Mouse (Mus musculus): Measurements from ENCODE around the gene Tpk1. TPM values are rescaled to one million over a fixed set of nuclear protein-coding genes. Genes with fewer than 3 reads are reported as not detected.

Tpk1 gene
- polyA plus RNA-seq, 1 experiment, result 33.1 TPM

- Histone ChIP-seq H3K27me3 (replicated peaks; ENCODE audit: control insufficient read depth, insufficient read depth, low read length) (no peaks in the 10 kb centered on the region), H3K36me3 (ENCODE audit: control insufficient read depth, insufficient read depth, low read length) (no peaks in the 10 kb centered on the region), H3K27ac (ENCODE audit: insufficient read depth, low read depth, low read length) (no peak overlapping the region), H3K4me3 (ENCODE audit: insufficient read depth, low read depth, low read length) (no peak overlapping the region), H3K4me1 (ENCODE audit: control insufficient read depth, insufficient read depth, low read length) (no peaks in the 10 kb centered on the region)
- DNase-seq, result no peak
- 98% methylated on average over 1 of the region's 1 CpGs for WGBS
- no peak for TF ChIP-seq POLR2A (IDR thresholded peaks at IDR 0.05; ENCODE audit: low read depth, low read length)
- no peak for TF ChIP-seq CTCF (conservative IDR thresholded peaks at IDR 0.05; ENCODE audit: insufficient read depth, insufficient read length, low read depth, low read length)
Measured at GRCm38 (mm10) chr6:43551410-43551809, 114.7 kb downstream of the Tpk1 start.

- DNase-seq, result no peak
- H3K27me3 ChIP-seq (replicated peaks; ENCODE audit: control insufficient read depth, insufficient read depth, low read length), result no peaks in the 10 kb centered on the region
- H3K36me3 ChIP-seq (ENCODE audit: control insufficient read depth, insufficient read depth, low read length), result no peaks in the 10 kb centered on the region
- 67% methylated on average over 1 of the region's 1 CpGs for WGBS
- H3K4me3 ChIP-seq (ENCODE audit: insufficient read depth, low read depth, low read length), result no peak overlapping the region
- H3K4me1 ChIP-seq (ENCODE audit: control insufficient read depth, insufficient read depth, low read length), result no peaks in the 10 kb centered on the region
- no peak for TF ChIP-seq CTCF (conservative IDR thresholded peaks at IDR 0.05; ENCODE audit: insufficient read depth, insufficient read length, low read depth, low read length)
- no peak for TF ChIP-seq POLR2A (IDR thresholded peaks at IDR 0.05; ENCODE audit: low read depth, low read length)
- no peak overlapping the region for H3K27ac ChIP-seq (ENCODE audit: insufficient read depth, low read depth, low read length)
Measured at GRCm38 (mm10) chr6:43546537-43546936, 119.5 kb downstream of the Tpk1 start.

GRCm38 (mm10) chr6:43537252-43537870, 128.7 kb downstream of the Tpk1 start:
- DNase-seq, result no peak
- WGBS, result 59% methylated on average over 2 of the region's 2 CpGs
- Histone ChIP-seq H3K36me3 (ENCODE audit: control insufficient read depth, insufficient read depth, low read length) (no peaks in the 10 kb centered on the region), H3K27ac (ENCODE audit: insufficient read depth, low read depth, low read length) (no peak overlapping the region), H3K4me3 (ENCODE audit: insufficient read depth, low read depth, low read length) (no peak overlapping the region), H3K4me1 (ENCODE audit: control insufficient read depth, insufficient read depth, low read length) (no peaks in the 10 kb centered on the region), H3K27me3 (replicated peaks; ENCODE audit: control insufficient read depth, insufficient read depth, low read length) (no peaks in the 10 kb centered on the region)
- TF ChIP-seq POLR2A (IDR thresholded peaks at IDR 0.05; ENCODE audit: low read depth, low read length) (no peak), CTCF (conservative IDR thresholded peaks at IDR 0.05; ENCODE audit: insufficient read depth, insufficient read length, low read depth, low read length) (no peak)

- Histone ChIP-seq H3K27me3 (replicated peaks; ENCODE audit: control insufficient read depth, insufficient read depth, low read length) (no peaks in the 10 kb centered on the region), H3K27ac (ENCODE audit: insufficient read depth, low read depth, low read length) (no peak overlapping the region), H3K4me3 (ENCODE audit: insufficient read depth, low read depth, low read length) (no peak overlapping the region), H3K36me3 (ENCODE audit: control insufficient read depth, insufficient read depth, low read length) (no peaks in the 10 kb centered on the region), H3K4me1 (ENCODE audit: control insufficient read depth, insufficient read depth, low read length) (no peaks in the 10 kb centered on the region)
- TF ChIP-seq POLR2A (IDR thresholded peaks at IDR 0.05; ENCODE audit: low read depth, low read length), result no peak
- peak; percentile 12 for DNase-seq
- WGBS, result 72% methylated on average over 2 of the region's 2 CpGs
Measured at GRCm38 (mm10) chr6:43535459-43535858, 130.6 kb downstream of the Tpk1 start.

- DNase-seq, result no peak
- TF ChIP-seq POLR2A (IDR thresholded peaks at IDR 0.05; ENCODE audit: low read depth, low read length) (no peak), CTCF (conservative IDR thresholded peaks at IDR 0.05; ENCODE audit: insufficient read depth, insufficient read length, low read depth, low read length) (no peak)
- Histone ChIP-seq H3K36me3 (ENCODE audit: control insufficient read depth, insufficient read depth, low read length) (no peaks in the 10 kb centered on the region), H3K27ac (ENCODE audit: insufficient read depth, low read depth, low read length) (no peak overlapping the region), H3K27me3 (replicated peaks; ENCODE audit: control insufficient read depth, insufficient read depth, low read length) (no peaks in the 10 kb centered on the region), H3K4me1 (ENCODE audit: control insufficient read depth, insufficient read depth, low read length) (no peaks in the 10 kb centered on the region), H3K4me3 (ENCODE audit: insufficient read depth, low read depth, low read length) (no peak overlapping the region)
Measured at GRCm38 (mm10) chr6:43533323-43533722, 132.8 kb downstream of the Tpk1 start.

- H3K4me1 ChIP-seq (ENCODE audit: control insufficient read depth, insufficient read depth, low read length), result no peaks in the 10 kb centered on the region
- WGBS, result 96% methylated on average over 3 of the region's 3 CpGs
- no peak for TF ChIP-seq CTCF (conservative IDR thresholded peaks at IDR 0.05; ENCODE audit: insufficient read depth, insufficient read length, low read depth, low read length)
- no peak for TF ChIP-seq POLR2A (IDR thresholded peaks at IDR 0.05; ENCODE audit: low read depth, low read length)
Measured at GRCm38 (mm10) chr6:43532822-43533221, 133.3 kb downstream of the Tpk1 start.

GRCm38 (mm10) chr6:43531996-43532395, 134.1 kb downstream of the Tpk1 start:
- Histone ChIP-seq H3K4me1 (ENCODE audit: control insufficient read depth, insufficient read depth, low read length) (no peaks in the 10 kb centered on the region), H3K27ac (ENCODE audit: insufficient read depth, low read depth, low read length) (no peak overlapping the region), H3K36me3 (ENCODE audit: control insufficient read depth, insufficient read depth, low read length) (no peaks in the 10 kb centered on the region), H3K27me3 (replicated peaks; ENCODE audit: control insufficient read depth, insufficient read depth, low read length) (no peaks in the 10 kb centered on the region), H3K4me3 (ENCODE audit: insufficient read depth, low read depth, low read length) (no peak overlapping the region)
- TF ChIP-seq CTCF (conservative IDR thresholded peaks at IDR 0.05; ENCODE audit: insufficient read depth, insufficient read length, low read depth, low read length) (no peak), POLR2A (IDR thresholded peaks at IDR 0.05; ENCODE audit: low read depth, low read length) (no peak)
- DNase-seq, result no peak

More at GRCm38 (mm10) chr6:43532822-43533221, 133.3 kb downstream of the Tpk1 start:
- no peak overlapping the region for H3K4me3 ChIP-seq (ENCODE audit: insufficient read depth, low read depth, low read length)
- DNase-seq, result no peak
- H3K36me3 ChIP-seq (ENCODE audit: control insufficient read depth, insufficient read depth, low read length), result no peaks in the 10 kb centered on the region
- no peak overlapping the region for H3K27ac ChIP-seq (ENCODE audit: insufficient read depth, low read depth, low read length)
- no peaks in the 10 kb centered on the region for H3K27me3 ChIP-seq (replicated peaks; ENCODE audit: control insufficient read depth, insufficient read depth, low read length)
